ENCODE assay signal across 11 mouse cellular contexts in genomic region chr4:104452587-104452986, GRCm38 (mm10).
DNase-seq lines count a peak whose midpoint lies in the region; ATAC-seq lines count a peak whose summit lies in the region.
"Had no signal": no experiment of that assay in that cellular context is flagged by ENCODE, and none has a peak within 500 bp of the region (broad histone marks: within the 10 kb centered on the region; RNA-seq: fewer than 3 reads in every experiment).

No protein-coding gene starts in this region.

- 0 out of 2 replicates have a peak overlapping the region, but pooled peaks have one; percentile 37 for H3K27ac ChIP-seq in forebrain, embryonic 13.5 days
- H3K27ac ChIP-seq in forebrain, embryonic 11.5 days (ENCODE audit: low read depth, low read length): no peak overlapping the region
- H3K27ac ChIP-seq in hindbrain, embryonic 16.5 days (ENCODE audit: low read depth, low read length): no peak overlapping the region

- no peaks in the 10 kb centered on the region for H3K27me3 ChIP-seq in forebrain, embryonic 13.5 days
- H3K27me3 ChIP-seq in forebrain, embryonic 11.5 days (ENCODE audit: control insufficient read depth, insufficient read depth, low read length): no peaks in the 10 kb centered on the region
- no peaks in the 10 kb centered on the region for H3K27me3 ChIP-seq in hindbrain, embryonic 16.5 days (replicated peaks; ENCODE audit: control insufficient read depth, insufficient read depth, low read length)
- H3K27me3 ChIP-seq: Patski had no signal

- no peak overlapping the region for H3K4me3 ChIP-seq in forebrain, embryonic 13.5 days
- H3K4me3 ChIP-seq in forebrain, embryonic 11.5 days (ENCODE audit: low read depth, low read length): no peak overlapping the region
- no peak overlapping the region for H3K4me3 ChIP-seq in hindbrain, embryonic 16.5 days (ENCODE audit: low read length)
- H3K4me3 ChIP-seq: erythroblast, embryonic 14.5 days had no signal

- H3K4me2 ChIP-seq in forebrain, embryonic 13.5 days: no peak overlapping the region
- no peak overlapping the region for H3K4me2 ChIP-seq in forebrain, embryonic 11.5 days (ENCODE audit: low read depth, low read length, severe bottlenecking)
- no peak overlapping the region for H3K4me2 ChIP-seq in hindbrain, embryonic 16.5 days (ENCODE audit: low read length)

- no peak for DNase-seq in forebrain, embryonic 11.5 days (ENCODE audit: low spot score)
- DNase-seq in cerebellum, adult 18-20 months: peak; percentile 85 to 95
- peak; percentile 69 to 75 for DNase-seq in left cerebral cortex, postnatal 36 days (ENCODE audit: low spot score in 2 of 2)
- DNase-seq in liver: no peak
- DNase-seq in spleen, postnatal 10 days (ENCODE audit: low spot score in 2 of 2): no peak
- no peak for DNase-seq in ovary, postnatal 36 days (ENCODE audit: low spot score)
- DNase-seq: thymus, postnatal 14 days had no signal

- ATAC-seq in forebrain, embryonic 13.5 days: no peak
- ATAC-seq in forebrain, embryonic 11.5 days (replicated peaks; ENCODE audit: low FRiP score): no peak
- ATAC-seq in hindbrain, embryonic 16.5 days: peak; percentile 60
- ATAC-seq: Patski had no signal

- peaks cover 47% of the 10 kb centered on the region for H3K4me1 ChIP-seq in forebrain, embryonic 13.5 days
- no peaks in the 10 kb centered on the region for H3K4me1 ChIP-seq in forebrain, embryonic 11.5 days (replicated peaks; ENCODE audit: control insufficient read depth, insufficient read depth, low read length)
- H3K4me1 ChIP-seq in hindbrain, embryonic 16.5 days (ENCODE audit: control insufficient read depth, insufficient read depth, low read depth, low read length): peaks cover 7% of the 10 kb centered on the region

- H3K9me3 ChIP-seq in forebrain, embryonic 13.5 days (replicated peaks): no peaks in the 10 kb centered on the region
- H3K9me3 ChIP-seq in forebrain, embryonic 11.5 days (ENCODE audit: control insufficient read depth, low read length): no peaks in the 10 kb centered on the region
- H3K9me3 ChIP-seq in hindbrain, embryonic 16.5 days (ENCODE audit: control insufficient read depth, low read length): no peaks in the 10 kb centered on the region

- H3K36me3 ChIP-seq in forebrain, embryonic 13.5 days (ENCODE audit: poor library complexity, severe bottlenecking): peaks cover 7% of the 10 kb centered on the region; the same call in 1 of the 2 replicates
- no peaks in the 10 kb centered on the region for H3K36me3 ChIP-seq in forebrain, embryonic 11.5 days (ENCODE audit: control insufficient read depth, insufficient read depth, low read length)
- H3K36me3 ChIP-seq in hindbrain, embryonic 16.5 days (ENCODE audit: control insufficient read depth, insufficient read depth, low read length): no peaks in the 10 kb centered on the region

- no peak overlapping the region for H3K9ac ChIP-seq in forebrain, embryonic 13.5 days
- no peak overlapping the region for H3K9ac ChIP-seq in forebrain, embryonic 11.5 days (ENCODE audit: low read length)
- no peak overlapping the region for H3K9ac ChIP-seq in hindbrain, embryonic 16.5 days (ENCODE audit: low read depth, low read length)

- intact Hi-C loops in left cerebral cortex, postnatal 36 days (cut with DNase I): no loop called here

- WGBS in forebrain, embryonic 13.5 days: 59% methylated on average over 7 of the region's 7 CpGs
- 71% methylated on average over 7 of the region's 7 CpGs for WGBS in forebrain, embryonic 11.5 days
- 33% methylated on average over 7 of the region's 7 CpGs for WGBS in hindbrain, embryonic 16.5 days

Comparison
In these comparisons a context has a peak if more than half of its experiments do, and no peak if none do; other contexts are left out.
1. DNase-seq: peak in cerebellum, adult 18-20 months (2 of 2) and left cerebral cortex, postnatal 36 days (2 of 2); none in forebrain, embryonic 11.5 days (single experiment), liver (single experiment), spleen, postnatal 10 days (0 of 2) and ovary, postnatal 36 days (single experiment).